Mouse (Mus musculus): Measurements from ENCODE around the gene Fam20c. TPM values are rescaled to one million over a fixed set of nuclear protein-coding genes. Genes with fewer than 3 reads are reported as not detected.

Fam20c gene
- polyA plus RNA-seq, 1 experiment from 2014 or later = 3.4 TPM

DNA sequence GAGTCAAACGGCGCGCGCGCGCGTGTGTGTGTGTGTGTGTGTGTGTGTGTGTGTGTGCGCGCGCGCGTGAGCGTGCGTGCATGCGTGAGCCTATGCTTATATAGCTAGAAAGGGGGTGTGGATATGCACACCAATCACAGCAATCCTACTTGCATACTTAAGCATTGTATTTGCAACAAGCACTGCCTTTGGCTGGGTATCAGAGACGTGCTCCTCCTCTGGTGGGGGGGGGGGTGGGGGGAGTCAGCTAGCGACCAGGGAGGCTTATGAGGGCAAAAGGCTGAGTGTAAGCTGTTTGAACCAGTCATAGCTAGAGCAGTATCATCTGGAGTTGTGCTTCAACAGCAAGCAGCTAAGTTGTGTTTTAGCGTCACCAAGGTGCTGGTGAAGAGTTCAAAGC is 20.3 kb upstream of the Fam20c start:
- Histone ChIP-seq H3K27me3 (replicated peaks; ENCODE audit: control insufficient read depth, insufficient read depth, low read length) (no peaks in the 10 kb centered on the region), H3K36me3 (ENCODE audit: control insufficient read depth, insufficient read depth, low read length) (no peaks in the 10 kb centered on the region), H3K27ac (ENCODE audit: low read length) (no peak overlapping the region), H3K4me3 (ENCODE audit: low read length) (no peak overlapping the region), H3K9me3 (ENCODE audit: control insufficient read depth, low read length) (no peaks in the 10 kb centered on the region), H3K9ac (ENCODE audit: low read depth, low read length) (no peak overlapping the region), H3K4me2 (ENCODE audit: low read depth, low read length) (no peak overlapping the region), H3K4me1 (ENCODE audit: control insufficient read depth, insufficient read depth, low read length) (no peaks in the 10 kb centered on the region)
- WGBS = 76% methylated on average over 18 of the region's 18 CpGs
- ATAC-seq = no peak

DNA sequence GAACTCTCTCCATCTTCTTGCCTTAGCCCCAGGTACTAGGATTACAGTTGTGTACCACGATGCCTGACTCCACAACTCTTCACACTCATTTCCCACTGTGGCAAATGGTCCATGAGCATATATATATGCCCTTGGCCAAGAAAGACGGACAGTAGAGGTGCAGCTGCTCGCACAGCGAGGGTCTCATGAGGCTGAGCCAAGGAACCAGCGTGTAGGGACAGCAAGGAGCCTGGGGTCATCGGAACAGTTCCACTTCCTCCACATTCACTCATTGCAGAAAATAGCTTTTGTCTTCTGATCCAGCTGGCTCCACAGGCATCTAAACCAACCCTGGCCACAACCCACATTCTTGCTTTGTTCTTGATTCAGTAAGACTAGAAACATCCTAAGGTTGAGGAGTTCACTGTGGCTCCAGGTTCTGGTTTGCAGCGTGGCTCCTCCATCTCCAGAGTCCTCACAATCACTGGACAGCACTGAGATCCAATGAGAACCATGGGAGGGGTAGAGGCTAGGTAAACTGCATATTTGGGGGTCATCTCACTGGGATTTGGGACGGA is 19.0 kb upstream of the Fam20c start:
- H3K36me3 ChIP-seq (ENCODE audit: control insufficient read depth, insufficient read depth, low read length) = no peaks in the 10 kb centered on the region
- H3K27ac ChIP-seq (ENCODE audit: low read length) = no peak overlapping the region
- peaks cover 5% of the 10 kb centered on the region for H3K9me3 ChIP-seq (ENCODE audit: control insufficient read depth, low read length)
- no peak overlapping the region for H3K9ac ChIP-seq (ENCODE audit: low read depth, low read length)
- H3K4me2 ChIP-seq (ENCODE audit: low read depth, low read length) = no peak overlapping the region
- 85% methylated on average over 8 of the region's 8 CpGs for WGBS
- H3K4me1 ChIP-seq (ENCODE audit: control insufficient read depth, insufficient read depth, low read length) = no peaks in the 10 kb centered on the region
- H3K4me3 ChIP-seq (ENCODE audit: low read length) = no peak overlapping the region
- ATAC-seq = no peak
- H3K27me3 ChIP-seq (replicated peaks; ENCODE audit: control insufficient read depth, insufficient read depth, low read length) = no peaks in the 10 kb centered on the region

DNA sequence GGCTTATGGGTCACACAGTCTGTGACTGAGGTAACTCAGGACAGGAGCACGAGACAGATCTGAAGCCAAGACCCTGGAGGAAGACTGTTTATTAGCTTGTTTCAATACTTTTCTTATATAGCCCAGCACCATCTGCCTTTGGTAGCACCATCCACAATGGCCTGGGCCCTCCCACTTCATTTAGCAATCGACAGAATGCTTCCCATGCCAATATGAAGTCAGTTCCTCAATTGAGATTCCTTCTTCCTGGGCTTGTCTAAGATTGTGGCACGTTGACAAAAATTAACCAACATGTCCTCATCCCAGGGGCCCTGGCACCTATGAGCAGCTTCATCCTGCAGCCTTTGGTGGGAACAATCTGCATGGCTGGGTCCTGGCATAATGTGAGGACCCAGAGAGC is 14.2 kb upstream of the Fam20c start:
- no peak for ATAC-seq
- Histone ChIP-seq H3K4me3 (ENCODE audit: low read length) (no peak overlapping the region), H3K4me2 (ENCODE audit: low read depth, low read length) (no peak overlapping the region), H3K4me1 (ENCODE audit: control insufficient read depth, insufficient read depth, low read length) (0 out of 2 replicates have a peak, but pooled peaks cover 2% of the 10 kb centered on the region), H3K27ac (ENCODE audit: low read length) (no peak overlapping the region), H3K36me3 (ENCODE audit: control insufficient read depth, insufficient read depth, low read length) (no peaks in the 10 kb centered on the region), H3K9me3 (ENCODE audit: control insufficient read depth, low read length) (peaks cover 5% of the 10 kb centered on the region), H3K27me3 (replicated peaks; ENCODE audit: control insufficient read depth, insufficient read depth, low read length) (no peaks in the 10 kb centered on the region), H3K9ac (ENCODE audit: low read depth, low read length) (no peak overlapping the region)
- WGBS = 79% methylated on average over 3 of the region's 3 CpGs

DNA sequence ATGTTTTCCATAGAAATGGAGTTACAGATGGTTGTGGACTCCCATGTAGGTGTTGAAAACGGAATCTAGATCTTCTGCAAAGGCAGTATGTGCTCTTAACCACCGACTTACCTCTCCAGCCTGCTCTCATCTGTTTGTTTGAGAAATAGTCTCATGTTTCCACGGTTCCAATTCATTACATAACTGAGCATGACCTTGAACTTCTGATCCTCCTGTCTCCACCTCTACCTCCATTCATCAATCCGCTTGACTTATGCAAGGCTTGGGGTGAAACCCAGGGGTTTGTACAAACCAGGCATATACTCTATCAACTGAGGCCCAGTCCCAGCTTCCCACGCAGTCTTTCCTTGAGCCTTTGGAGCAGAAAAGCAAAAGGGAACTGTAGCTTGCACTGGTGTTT is 12.8 kb upstream of the Fam20c start:
- no peak overlapping the region for H3K27ac ChIP-seq (ENCODE audit: low read length)
- no peak for ATAC-seq
- H3K27me3 ChIP-seq (replicated peaks; ENCODE audit: control insufficient read depth, insufficient read depth, low read length) = no peaks in the 10 kb centered on the region
- no peak overlapping the region for H3K9ac ChIP-seq (ENCODE audit: low read depth, low read length)
- H3K4me1 ChIP-seq (ENCODE audit: control insufficient read depth, insufficient read depth, low read length) = 0 out of 2 replicates have a peak, but pooled peaks cover 2% of the 10 kb centered on the region
- H3K4me3 ChIP-seq (ENCODE audit: low read length) = no peak overlapping the region
- no peak overlapping the region for H3K4me2 ChIP-seq (ENCODE audit: low read depth, low read length)
- H3K9me3 ChIP-seq (ENCODE audit: control insufficient read depth, low read length) = peaks cover 5% of the 10 kb centered on the region
- WGBS = 71% methylated on average over 5 of the region's 5 CpGs
- no peaks in the 10 kb centered on the region for H3K36me3 ChIP-seq (ENCODE audit: control insufficient read depth, insufficient read depth, low read length)

DNA sequence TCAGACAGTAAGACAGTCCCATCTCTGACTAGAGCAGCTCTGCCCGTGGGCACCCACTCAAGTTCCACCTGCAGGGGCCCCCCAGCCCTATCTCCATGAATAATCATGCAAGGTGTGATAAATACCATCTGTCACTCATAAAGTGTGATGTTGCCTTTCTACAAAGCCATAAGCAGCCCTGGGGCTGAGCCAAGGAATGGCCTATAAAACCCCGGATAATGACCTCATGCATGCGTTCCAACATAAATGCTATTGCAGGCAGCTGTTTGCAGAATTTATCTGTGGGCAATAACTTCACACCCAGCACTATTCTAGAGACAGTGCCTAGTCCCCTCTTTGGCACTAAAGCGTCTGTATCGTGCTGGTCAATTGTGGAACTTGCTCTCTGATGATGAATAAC is 12.0 kb upstream of the Fam20c start:
- Histone ChIP-seq H3K36me3 (ENCODE audit: control insufficient read depth, insufficient read depth, low read length) (no peaks in the 10 kb centered on the region), H3K9me3 (ENCODE audit: control insufficient read depth, low read length) (peaks cover 5% of the 10 kb centered on the region), H3K4me2 (ENCODE audit: low read depth, low read length) (no peak overlapping the region), H3K9ac (ENCODE audit: low read depth, low read length) (no peak overlapping the region), H3K4me3 (ENCODE audit: low read length) (no peak overlapping the region), H3K4me1 (ENCODE audit: control insufficient read depth, insufficient read depth, low read length) (0 out of 2 replicates have a peak, but pooled peaks cover 2% of the 10 kb centered on the region), H3K27ac (ENCODE audit: low read length) (no peak overlapping the region), H3K27me3 (replicated peaks; ENCODE audit: control insufficient read depth, insufficient read depth, low read length) (no peaks in the 10 kb centered on the region)
- WGBS = 42% methylated on average over 5 of the region's 5 CpGs
- peak; percentile 52; the same call in 1 of the 2 replicates for ATAC-seq

DNA sequence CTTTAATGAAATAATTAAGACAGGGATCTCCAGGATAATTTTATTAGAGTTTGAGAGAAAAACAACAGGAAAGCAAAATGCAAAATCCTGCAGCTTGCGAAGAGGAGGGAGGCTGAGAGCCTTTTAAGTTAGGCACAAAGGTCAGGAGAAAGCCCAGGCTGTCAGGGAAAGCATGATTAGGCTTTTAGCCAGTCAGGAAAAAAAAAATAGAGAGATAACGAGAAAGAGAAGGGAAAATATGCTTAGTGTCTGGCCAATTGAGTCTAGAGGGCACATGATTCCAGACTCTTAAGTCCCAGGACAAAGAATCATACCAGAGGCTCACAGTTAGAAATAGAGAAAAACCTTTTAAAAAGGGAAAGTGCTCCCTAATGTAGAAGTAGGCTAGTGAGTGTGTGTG is 10.7 kb upstream of the Fam20c start:
- Histone ChIP-seq H3K4me1 (ENCODE audit: control insufficient read depth, insufficient read depth, low read length) (0 out of 2 replicates have a peak, but pooled peaks cover 2% of the 10 kb centered on the region), H3K9me3 (ENCODE audit: control insufficient read depth, low read length) (peaks cover 5% of the 10 kb centered on the region), H3K36me3 (ENCODE audit: control insufficient read depth, insufficient read depth, low read length) (no peaks in the 10 kb centered on the region), H3K27ac (ENCODE audit: low read length) (no peak overlapping the region), H3K27me3 (replicated peaks; ENCODE audit: control insufficient read depth, insufficient read depth, low read length) (no peaks in the 10 kb centered on the region), H3K4me3 (ENCODE audit: low read length) (no peak overlapping the region), H3K9ac (ENCODE audit: low read depth, low read length) (no peak overlapping the region), H3K4me2 (ENCODE audit: low read depth, low read length) (no peak overlapping the region)
- 49% methylated on average over 2 of the region's 2 CpGs for WGBS
- ATAC-seq = no peak

DNA sequence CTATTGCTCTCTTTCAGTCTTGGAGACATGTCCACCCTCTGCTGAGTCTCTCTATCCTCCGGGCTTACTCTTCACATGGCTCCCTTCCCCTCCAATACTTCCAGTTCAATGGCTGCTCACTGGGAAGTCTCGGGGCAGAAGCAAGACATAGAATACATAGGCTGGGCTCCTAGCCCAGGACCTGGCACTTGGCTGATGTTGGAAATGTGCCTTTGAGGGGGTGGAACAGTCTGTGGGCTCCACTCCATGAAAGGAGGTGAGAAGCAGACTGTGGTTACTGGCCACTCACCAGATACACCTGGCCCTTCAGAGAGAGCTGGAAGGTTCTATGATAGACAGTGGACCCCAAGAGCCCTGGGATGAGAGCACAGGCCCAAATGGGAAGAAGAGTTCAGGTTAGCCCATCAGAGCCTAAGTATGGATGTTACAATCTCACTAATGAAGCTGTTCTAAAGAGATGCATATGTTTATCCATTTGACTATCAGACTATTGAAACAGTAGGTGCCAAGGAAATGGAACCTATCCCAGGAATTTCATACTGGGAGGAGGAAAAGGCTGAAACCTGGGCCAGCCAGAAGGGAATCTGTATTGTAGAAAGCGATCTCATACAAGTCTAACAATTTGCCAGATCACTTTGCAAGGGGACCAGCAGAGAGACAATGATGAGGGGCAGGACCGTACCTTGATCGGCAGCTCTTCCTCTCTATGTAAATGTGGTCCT is 8.8 kb upstream of the Fam20c start:
- 0 out of 2 replicates have a peak, but pooled peaks cover 2% of the 10 kb centered on the region for H3K4me1 ChIP-seq (ENCODE audit: control insufficient read depth, insufficient read depth, low read length)
- H3K27me3 ChIP-seq (replicated peaks; ENCODE audit: control insufficient read depth, insufficient read depth, low read length) = no peaks in the 10 kb centered on the region
- ATAC-seq = no peak
- no peak overlapping the region for H3K4me3 ChIP-seq (ENCODE audit: low read length)
- H3K9ac ChIP-seq (ENCODE audit: low read depth, low read length) = no peak overlapping the region
- no peaks in the 10 kb centered on the region for H3K36me3 ChIP-seq (ENCODE audit: control insufficient read depth, insufficient read depth, low read length)
- no peak overlapping the region for H3K27ac ChIP-seq (ENCODE audit: low read length)
- WGBS = 83% methylated on average over 5 of the region's 5 CpGs
- no peak overlapping the region for H3K4me2 ChIP-seq (ENCODE audit: low read depth, low read length)
- no peaks in the 10 kb centered on the region for H3K9me3 ChIP-seq (ENCODE audit: control insufficient read depth, low read length)

DNA sequence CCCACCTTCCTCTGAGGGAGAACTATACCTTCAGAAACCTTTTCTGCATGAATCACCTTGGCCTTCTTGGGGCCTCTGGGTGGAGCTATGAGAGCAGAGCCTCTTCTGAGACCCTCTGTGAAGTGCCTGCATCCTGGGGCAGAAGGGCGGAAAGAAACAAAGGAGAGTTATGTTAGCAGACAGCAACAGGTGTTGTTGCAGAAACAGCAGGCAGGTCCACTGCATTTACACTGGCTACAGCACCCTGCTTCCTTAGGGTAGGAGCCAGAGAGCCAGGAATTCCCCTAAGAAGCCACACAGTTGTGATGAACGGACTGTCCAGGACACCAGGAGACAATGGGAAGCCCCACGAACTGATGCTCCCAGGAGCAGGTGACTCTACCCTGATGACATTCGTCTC is 1.0 kb upstream of the Fam20c start:
- no peak overlapping the region for H3K4me2 ChIP-seq (ENCODE audit: low read depth, low read length)
- 72% methylated on average over 4 of the region's 4 CpGs for WGBS
- H3K4me3 ChIP-seq (ENCODE audit: low read length) = no peak overlapping the region
- ATAC-seq = no peak
- no peak overlapping the region for H3K27ac ChIP-seq (ENCODE audit: low read length)
- H3K4me1 ChIP-seq (ENCODE audit: control insufficient read depth, insufficient read depth, low read length) = peaks cover 25% of the 10 kb centered on the region
- H3K36me3 ChIP-seq (ENCODE audit: control insufficient read depth, insufficient read depth, low read length) = no peaks in the 10 kb centered on the region
- no peak overlapping the region for H3K9ac ChIP-seq (ENCODE audit: low read depth, low read length)
- no peaks in the 10 kb centered on the region for H3K9me3 ChIP-seq (ENCODE audit: control insufficient read depth, low read length)
- H3K27me3 ChIP-seq (replicated peaks; ENCODE audit: control insufficient read depth, insufficient read depth, low read length) = peaks cover 11% of the 10 kb centered on the region; the same call in 1 of the 2 replicates

DNA sequence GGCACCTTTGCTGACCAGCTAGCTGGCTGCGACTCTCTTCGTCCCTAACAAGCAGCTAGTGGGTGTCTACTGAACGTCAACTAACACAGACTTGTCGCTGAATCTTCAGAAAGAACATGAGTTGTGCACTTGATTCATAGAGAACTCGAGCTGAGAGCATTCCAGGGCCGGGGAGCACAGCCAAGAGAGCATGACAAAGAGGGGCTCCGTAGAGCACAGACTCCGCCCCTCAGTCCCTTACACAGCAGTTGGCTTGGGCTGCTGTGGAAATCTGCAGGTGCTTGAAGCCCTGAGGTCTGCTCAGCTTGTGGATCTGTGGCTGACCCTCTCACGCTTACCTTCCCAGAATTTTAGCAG is 390 bp upstream of the Fam20c start:
- Histone ChIP-seq H3K27me3 (replicated peaks; ENCODE audit: control insufficient read depth, insufficient read depth, low read length) (peaks cover 11% of the 10 kb centered on the region; the same call in 1 of the 2 replicates), H3K36me3 (ENCODE audit: control insufficient read depth, insufficient read depth, low read length) (no peaks in the 10 kb centered on the region), H3K9ac (ENCODE audit: low read depth, low read length) (peak overlapping the region; percentile 86; the same call in 1 of the 2 replicates), H3K4me3 (ENCODE audit: low read length) (peak overlapping the region; percentile 69), H3K27ac (ENCODE audit: low read length) (no peak overlapping the region), H3K4me1 (ENCODE audit: control insufficient read depth, insufficient read depth, low read length) (peaks cover 25% of the 10 kb centered on the region), H3K9me3 (ENCODE audit: control insufficient read depth, low read length) (no peaks in the 10 kb centered on the region), H3K4me2 (ENCODE audit: low read depth, low read length) (peak overlapping the region; percentile 97)
- no peak for ATAC-seq
- 12% methylated on average over 9 of the region's 9 CpGs for WGBS

Data from intestine, embryonic 16.5 days (tissue).